Mouse (Mus musculus) ovary, adult 18-20 months (tissue): ENCODE measurements around the gene Lzic.
"Not testable (repeated sequence)": the region's sequence is repeated elsewhere in the genome, so short reads cannot be mapped to it uniquely, and the experiment has no call there.

Experiments
- DNase-seq: peaks from one replicate; pipeline ENCODE4 v3.0.0; 2022; ENCODE audit warnings: low spot score, mixed read lengths

Lzic gene

GRCm38 (mm10) chr4:149485053-149485824 lies at the start of gene Lzic, which contains the start of gene Nmnat1:
TSS of gene Lzic (plus strand) at chr4:149485229.
TSS of gene Nmnat1 (minus strand) at chr4:149485202.
- DNase-seq = peak; percentile 89

- DNase-seq = no peak
Observed at GRCm38 (mm10) chr4:149440576-149440975, 44.5 kb upstream of the Lzic start.

GRCm38 (mm10) chr4:149442436-149442835 lies 42.6 kb upstream of the Lzic start:
- DNase-seq = no peak

- no peak for DNase-seq
Observed at GRCm38 (mm10) chr4:149444465-149444864, 40.6 kb upstream of the Lzic start.

GRCm38 (mm10) chr4:149444964-149445701 lies 39.9 kb upstream of the Lzic start:
- DNase-seq = peak; percentile 88

GRCm38 (mm10) chr4:149445868-149446267 lies 39.2 kb upstream of the Lzic start:
- no peak for DNase-seq

- DNase-seq = no peak
Observed at GRCm38 (mm10) chr4:149446309-149446708, 38.7 kb upstream of the Lzic start.

GRCm38 (mm10) chr4:149450636-149451035 lies 34.4 kb upstream of the Lzic start:
- no peak for DNase-seq

GRCm38 (mm10) chr4:149453656-149454055 lies 31.4 kb upstream of the Lzic start:
- no peak for DNase-seq

- DNase-seq = no peak
Observed at GRCm38 (mm10) chr4:149454263-149454662, 30.8 kb upstream of the Lzic start.

GRCm38 (mm10) chr4:149454879-149455278 lies 30.1 kb upstream of the Lzic start, which contains the start of gene Rbp7:
TSS of gene Rbp7 (minus strand) at chr4:149454978.
- no peak for DNase-seq

- not testable (repeated sequence) for DNase-seq
Observed at GRCm38 (mm10) chr4:149457163-149457562, 27.9 kb upstream of the Lzic start.

- no peak for DNase-seq
Observed at GRCm38 (mm10) chr4:149457831-149458430, 27.1 kb upstream of the Lzic start.

GRCm38 (mm10) chr4:149458526-149458925 lies 26.5 kb upstream of the Lzic start:
- no peak for DNase-seq

- DNase-seq = no peak
Observed at GRCm38 (mm10) chr4:149459425-149459824, 25.6 kb upstream of the Lzic start.

GRCm38 (mm10) chr4:149460475-149460874 lies 24.6 kb upstream of the Lzic start:
- not testable (repeated sequence) for DNase-seq

GRCm38 (mm10) chr4:149461579-149462304 lies 23.3 kb upstream of the Lzic start:
- no peak for DNase-seq

- no peak for DNase-seq
Observed at GRCm38 (mm10) chr4:149462305-149462971, 22.6 kb upstream of the Lzic start.

GRCm38 (mm10) chr4:149463435-149463950 lies 21.5 kb upstream of the Lzic start:
- no peak for DNase-seq

- no peak for DNase-seq
Observed at GRCm38 (mm10) chr4:149469557-149469956, 15.5 kb upstream of the Lzic start.

- no peak for DNase-seq
Observed at GRCm38 (mm10) chr4:149475096-149475495, 9.9 kb upstream of the Lzic start.
